Mouse (Mus musculus) sigmoid colon, adult 10 weeks (tissue): Measurements from ENCODE around the gene Large2. TPM values are rescaled to one million over a fixed set of nuclear protein-coding genes. Genes with fewer than 3 reads are reported as not detected.

Experiments
- polyA plus RNA-seq: library from polyadenylated mRNA; stranded (reverse); fragments of 350-450 nt; fragmentation: Illumina TruSeq; extraction: RNeasy Lipid Tissue Mini Kit (QIAGEN cat#74804); gene quantifications from one replicate; pipeline ENCODE4 v1.2.3, GENCODE M21; 2014; ENCODE audit warnings: low read depth, low replicate concordance

The Large2 gene
- 2.1 TPM for polyA plus RNA-seq

GRCm38 (mm10) chr2:92374514-92374913, at the start of gene Large2, which contains the start of gene Pex16:
TSS of gene Large2 (minus strand) at chr2:92374869.
TSS of gene Pex16 (plus strand) at chr2:92374676.

GRCm38 (mm10) chr2:92401091-92401561, 26.5 kb upstream of the Large2 start, which contains the start of gene Mapk8ip1:
TSS of gene Mapk8ip1 (minus strand) at chr2:92401263.

GRCm38 (mm10) chr2:92381901-92382588, 7.4 kb upstream of the Large2 start, which contains the start of gene 1700029I15Rik:
TSS of gene 1700029I15Rik (plus strand) at chr2:92382538.

Other genes with a start within 250 kb of the Large2 start
- gene Pex16, start 193 bp downstream of the Large2 start, polyA plus RNA-seq, result not detected
- gene 1700029I15Rik, start 7.7 kb upstream of the Large2 start, polyA plus RNA-seq, result not detected
- 0.88 TPM for gene Mapk8ip1, start 26.4 kb upstream of the Large2 start, polyA plus RNA-seq
- 4.0 TPM for gene Cry2, start 59.2 kb upstream of the Large2 start, polyA plus RNA-seq
- 25.0 TPM for gene Slc35c1, start 85.7 kb upstream of the Large2 start, polyA plus RNA-seq
- 0.91 TPM for gene Chst1, start 224.8 kb upstream of the Large2 start, polyA plus RNA-seq